Mouse (Mus musculus): Measurements from ENCODE around the gene Ebf4. TPM values are rescaled to one million over a fixed set of nuclear protein-coding genes. Genes with fewer than 3 reads are reported as not detected.

The Ebf4 gene
- polyA plus RNA-seq (2014; fragmentation: Nextera tagmentation; extraction: Ambion mirVana), result 0.71 and 0.93 TPM in 2 replicates

GRCm38 (mm10) chr2:130294936-130295277, at the start of gene Ebf4:
Gene Ebf4, plus strand, starts transcription at chr2:130295169.
- no peak within 1 kb of the TSS for H3K27ac ChIP-seq (replicated peaks in 1 of 2; ENCODE audit: control insufficient read depth in 1 of 2, insufficient read depth in 1 of 2, low read depth in 2 of 2, low read length in 2 of 2)
- WGBS, result 2% methylated on average over 18 of the region's 39 CpGs
- peaks cover 54% of the 10 kb centered on the region for H3K27me3 ChIP-seq (ENCODE audit: control insufficient read depth, insufficient read depth, low read length)

GRCm38 (mm10) chr2:130246912-130247311, 48.1 kb upstream of the Ebf4 start:
- no peak for ATAC-seq (ENCODE audit: insufficient number of reproducible peaks, insufficient read depth, low FRiP score, low read depth)
- Histone ChIP-seq H3K9me3 (ENCODE audit: control insufficient read depth, low read length) (no peaks in the 10 kb centered on the region), H3K4me2 (ENCODE audit: low read length) (no peak overlapping the region), H3K27me3 (ENCODE audit: control insufficient read depth, insufficient read depth, low read length) (no peaks in the 10 kb centered on the region), H3K9ac (ENCODE audit: low read length) (no peak overlapping the region), H3K4me1 (ENCODE audit: control insufficient read depth in 2 of 2, insufficient read depth in 2 of 2, low read length in 2 of 2) (no peaks in the 10 kb centered on the region), H3K36me3 (ENCODE audit: control insufficient read depth, insufficient read depth, low read length) (no peaks in the 10 kb centered on the region), H3K27ac (replicated peaks in 1 of 2; ENCODE audit: control insufficient read depth in 1 of 2, insufficient read depth in 1 of 2, low read depth in 2 of 2, low read length in 2 of 2) (no peak overlapping the region), H3K4me3 (ENCODE audit: control insufficient read depth in 1 of 2, insufficient read depth in 1 of 2, low read depth in 1 of 2, low read length in 2 of 2) (no peak overlapping the region)
- WGBS, result 46% methylated on average over 9 of the region's 9 CpGs

More at GRCm38 (mm10) chr2:130294936-130295277, at the start of gene Ebf4:
- Histone ChIP-seq H3K9ac (ENCODE audit: low read length) (peak within 1 kb of the TSS; percentile 80), H3K9me3 (ENCODE audit: control insufficient read depth, low read length) (no peaks in the 10 kb centered on the region), H3K4me3 (ENCODE audit: control insufficient read depth in 1 of 2, insufficient read depth in 1 of 2, low read depth in 1 of 2, low read length in 2 of 2) (peak within 1 kb of the TSS; percentile 60 to 65), H3K4me2 (ENCODE audit: low read length) (peak within 1 kb of the TSS; percentile 89), H3K36me3 (ENCODE audit: control insufficient read depth, insufficient read depth, low read length) (no peaks in the 10 kb centered on the region), H3K4me1 (ENCODE audit: control insufficient read depth in 2 of 2, insufficient read depth in 2 of 2, low read length in 2 of 2) (peaks cover 4 to 9% of the 10 kb centered on the region in 2 experiments; a peak in 3 of 4 replicates)
- ATAC-seq (ENCODE audit: insufficient number of reproducible peaks, insufficient read depth, low FRiP score, low read depth), result peak; percentile 69

- no peak overlapping the region; the same call in 1 of the 2 replicates for H3K9ac ChIP-seq (ENCODE audit: low read length)
- H3K36me3 ChIP-seq (ENCODE audit: control insufficient read depth, insufficient read depth, low read length), result no peaks in the 10 kb centered on the region
- no peak overlapping the region for H3K4me3 ChIP-seq (ENCODE audit: control insufficient read depth in 1 of 2, insufficient read depth in 1 of 2, low read depth in 1 of 2, low read length in 2 of 2)
- H3K4me2 ChIP-seq (ENCODE audit: low read length), result no peak overlapping the region
- ATAC-seq (ENCODE audit: insufficient number of reproducible peaks, insufficient read depth, low FRiP score, low read depth), result no peak
- 43% methylated on average over 7 of the region's 7 CpGs for whole genome bisulfite sequencing
- H3K27me3 ChIP-seq (ENCODE audit: control insufficient read depth, insufficient read depth, low read length), result no peaks in the 10 kb centered on the region
- H3K9me3 ChIP-seq (ENCODE audit: control insufficient read depth, low read length), result no peaks in the 10 kb centered on the region
- H3K4me1 ChIP-seq (ENCODE audit: control insufficient read depth in 2 of 2, insufficient read depth in 2 of 2, low read length in 2 of 2), result no peaks in the 10 kb centered on the region
- H3K27ac ChIP-seq (replicated peaks in 1 of 2; ENCODE audit: control insufficient read depth in 1 of 2, insufficient read depth in 1 of 2, low read depth in 2 of 2, low read length in 2 of 2), result no peak overlapping the region
Measured at GRCm38 (mm10) chr2:130248226-130248625, 46.7 kb upstream of the Ebf4 start.

- Histone ChIP-seq H3K4me1 (ENCODE audit: control insufficient read depth in 2 of 2, insufficient read depth in 2 of 2, low read length in 2 of 2) (no peaks in the 10 kb centered on the region), H3K36me3 (ENCODE audit: control insufficient read depth, insufficient read depth, low read length) (no peaks in the 10 kb centered on the region), H3K9ac (ENCODE audit: low read length) (no peak overlapping the region), H3K27ac (replicated peaks in 1 of 2; ENCODE audit: control insufficient read depth in 1 of 2, insufficient read depth in 1 of 2, low read depth in 2 of 2, low read length in 2 of 2) (no peak overlapping the region), H3K9me3 (ENCODE audit: control insufficient read depth, low read length) (no peaks in the 10 kb centered on the region), H3K4me3 (ENCODE audit: control insufficient read depth in 1 of 2, insufficient read depth in 1 of 2, low read depth in 1 of 2, low read length in 2 of 2) (no peak overlapping the region), H3K4me2 (ENCODE audit: low read length) (no peak overlapping the region), H3K27me3 (ENCODE audit: control insufficient read depth, insufficient read depth, low read length) (no peaks in the 10 kb centered on the region)
- ATAC-seq (ENCODE audit: insufficient number of reproducible peaks, insufficient read depth, low FRiP score, low read depth), result no peak
- 61% methylated on average over 4 of the region's 4 CpGs for WGBS
Measured at GRCm38 (mm10) chr2:130256762-130257161, 38.2 kb upstream of the Ebf4 start.

- Histone ChIP-seq H3K9me3 (ENCODE audit: control insufficient read depth, low read length) (no peaks in the 10 kb centered on the region), H3K27ac (replicated peaks in 1 of 2; ENCODE audit: control insufficient read depth in 1 of 2, insufficient read depth in 1 of 2, low read depth in 2 of 2, low read length in 2 of 2) (no peak overlapping the region), H3K27me3 (ENCODE audit: control insufficient read depth, insufficient read depth, low read length) (no peaks in the 10 kb centered on the region), H3K36me3 (ENCODE audit: control insufficient read depth, insufficient read depth, low read length) (no peaks in the 10 kb centered on the region), H3K9ac (ENCODE audit: low read length) (no peak overlapping the region), H3K4me1 (ENCODE audit: control insufficient read depth in 2 of 2, insufficient read depth in 2 of 2, low read length in 2 of 2) (no peaks in the 10 kb centered on the region), H3K4me2 (ENCODE audit: low read length) (no peak overlapping the region), H3K4me3 (ENCODE audit: control insufficient read depth in 1 of 2, insufficient read depth in 1 of 2, low read depth in 1 of 2, low read length in 2 of 2) (no peak overlapping the region)
- WGBS, result 72% methylated on average over 4 of the region's 4 CpGs
- no peak for ATAC-seq (ENCODE audit: insufficient number of reproducible peaks, insufficient read depth, low FRiP score, low read depth)
Measured at GRCm38 (mm10) chr2:130260822-130261221, 34.1 kb upstream of the Ebf4 start.

GRCm38 (mm10) chr2:130261914-130262313, 33.1 kb upstream of the Ebf4 start:
- H3K9ac ChIP-seq (ENCODE audit: low read length), result no peak overlapping the region
- no peaks in the 10 kb centered on the region for H3K9me3 ChIP-seq (ENCODE audit: control insufficient read depth, low read length)
- no peaks in the 10 kb centered on the region for H3K27me3 ChIP-seq (ENCODE audit: control insufficient read depth, insufficient read depth, low read length)
- H3K27ac ChIP-seq (replicated peaks in 1 of 2; ENCODE audit: control insufficient read depth in 1 of 2, insufficient read depth in 1 of 2, low read depth in 2 of 2, low read length in 2 of 2), result no peak overlapping the region
- no peak overlapping the region for H3K4me2 ChIP-seq (ENCODE audit: low read length)
- no peaks in the 10 kb centered on the region for H3K4me1 ChIP-seq (ENCODE audit: control insufficient read depth in 2 of 2, insufficient read depth in 2 of 2, low read length in 2 of 2)
- no peak overlapping the region for H3K4me3 ChIP-seq (ENCODE audit: control insufficient read depth in 1 of 2, insufficient read depth in 1 of 2, low read depth in 1 of 2, low read length in 2 of 2)
- no peak for ATAC-seq (ENCODE audit: insufficient number of reproducible peaks, insufficient read depth, low FRiP score, low read depth)
- WGBS, result 72% methylated on average over 2 of the region's 2 CpGs
- no peaks in the 10 kb centered on the region for H3K36me3 ChIP-seq (ENCODE audit: control insufficient read depth, insufficient read depth, low read length)

- no peak for ATAC-seq (ENCODE audit: insufficient number of reproducible peaks, insufficient read depth, low FRiP score, low read depth)
- Histone ChIP-seq H3K9ac (ENCODE audit: low read length) (no peak overlapping the region), H3K4me2 (ENCODE audit: low read length) (no peak overlapping the region), H3K36me3 (ENCODE audit: control insufficient read depth, insufficient read depth, low read length) (no peaks in the 10 kb centered on the region), H3K4me3 (ENCODE audit: control insufficient read depth in 1 of 2, insufficient read depth in 1 of 2, low read depth in 1 of 2, low read length in 2 of 2) (no peak overlapping the region), H3K9me3 (ENCODE audit: control insufficient read depth, low read length) (no peaks in the 10 kb centered on the region), H3K27ac (replicated peaks in 1 of 2; ENCODE audit: control insufficient read depth in 1 of 2, insufficient read depth in 1 of 2, low read depth in 2 of 2, low read length in 2 of 2) (no peak overlapping the region), H3K27me3 (ENCODE audit: control insufficient read depth, insufficient read depth, low read length) (no peaks in the 10 kb centered on the region), H3K4me1 (ENCODE audit: control insufficient read depth in 2 of 2, insufficient read depth in 2 of 2, low read length in 2 of 2) (no peaks in the 10 kb centered on the region)
- 7% methylated on average over 2 of the region's 2 CpGs for WGBS
Measured at GRCm38 (mm10) chr2:130262398-130262797, 32.6 kb upstream of the Ebf4 start.

- no peak for ATAC-seq (ENCODE audit: insufficient number of reproducible peaks, insufficient read depth, low FRiP score, low read depth)
Measured at GRCm38 (mm10) chr2:130265520-130265919, 29.4 kb upstream of the Ebf4 start.

More at GRCm38 (mm10) chr2:130265520-130265919, 29.4 kb upstream of the Ebf4 start:
- Histone ChIP-seq H3K27ac (replicated peaks in 1 of 2; ENCODE audit: control insufficient read depth in 1 of 2, insufficient read depth in 1 of 2, low read depth in 2 of 2, low read length in 2 of 2) (no peak overlapping the region), H3K4me2 (ENCODE audit: low read length) (no peak overlapping the region), H3K4me1 (ENCODE audit: control insufficient read depth in 2 of 2, insufficient read depth in 2 of 2, low read length in 2 of 2) (no peaks in the 10 kb centered on the region), H3K9ac (ENCODE audit: low read length) (no peak overlapping the region), H3K27me3 (ENCODE audit: control insufficient read depth, insufficient read depth, low read length) (no peaks in the 10 kb centered on the region), H3K4me3 (ENCODE audit: control insufficient read depth in 1 of 2, insufficient read depth in 1 of 2, low read depth in 1 of 2, low read length in 2 of 2) (no peak overlapping the region), H3K36me3 (ENCODE audit: control insufficient read depth, insufficient read depth, low read length) (no peaks in the 10 kb centered on the region), H3K9me3 (ENCODE audit: control insufficient read depth, low read length) (no peaks in the 10 kb centered on the region)
- 82% methylated on average over 1 of the region's 1 CpGs for WGBS
